Mouse (Mus musculus) heart, postnatal 10 days (tissue): Measurements from ENCODE around the gene Aloxe3. TPM values are rescaled to one million over a fixed set of nuclear protein-coding genes. Genes with fewer than 3 reads are reported as not detected.
A peak's percentile ranks its signal among the peaks of the same experiment; 100 is the strongest.

Experiments used
- DNase-seq, 2 experiments: peaks; one replicate each; pipeline ENCODE4 v3.0.0; 2021
- intact Hi-C: fragments of 180-260 bp; cut with DNase I; formaldehyde crosslinking; loops from one replicate; pipeline ENCODE4 v1.15.1; 2025
- total RNA-seq, 2 experiments: library from RNA; stranded (reverse); gene quantifications; 2 replicates each; pipeline ENCODE4 v1.2.3; 2021

Aloxe3 gene
- total RNA-seq, 2 experiments from 2014 or later, result not detected

DNA sequence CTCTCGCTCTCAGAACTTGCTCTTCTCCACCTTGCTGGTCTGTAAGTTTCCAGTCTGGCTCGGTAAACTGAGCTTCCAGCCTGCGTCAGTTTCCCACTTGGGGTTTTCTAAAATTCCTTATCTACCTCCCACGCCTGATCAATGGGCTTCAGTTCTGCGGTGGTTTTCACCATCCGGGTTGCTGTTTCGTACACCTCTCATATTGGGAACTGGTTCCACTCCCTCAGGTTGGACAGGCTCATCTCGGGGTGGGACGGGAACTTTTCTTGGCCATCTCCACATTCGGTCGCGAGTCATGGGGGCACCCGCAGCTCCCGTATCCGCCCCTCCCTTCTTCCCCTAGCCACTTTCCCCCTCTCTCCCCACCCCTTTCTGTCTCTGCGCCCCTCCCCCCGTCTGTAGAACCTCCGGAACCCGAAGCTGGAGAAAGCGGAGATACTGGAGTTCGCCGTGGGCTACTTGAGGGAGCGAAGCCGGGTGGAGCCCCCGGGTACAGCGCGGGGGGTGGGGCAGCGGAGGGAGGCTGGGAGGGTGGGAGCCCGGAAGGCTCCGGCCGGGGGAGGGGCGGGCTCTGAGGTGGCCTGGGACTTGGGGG is 3.9 kb upstream of the Aloxe3 start:
- no peak for DNase-seq
- intact Hi-C loops, result loop anchor here (1.0 to 2.0 kb wide), 2 partner anchors 33 to 55 kb away; partner anchors contain the start of gene Vamp2

DNA sequence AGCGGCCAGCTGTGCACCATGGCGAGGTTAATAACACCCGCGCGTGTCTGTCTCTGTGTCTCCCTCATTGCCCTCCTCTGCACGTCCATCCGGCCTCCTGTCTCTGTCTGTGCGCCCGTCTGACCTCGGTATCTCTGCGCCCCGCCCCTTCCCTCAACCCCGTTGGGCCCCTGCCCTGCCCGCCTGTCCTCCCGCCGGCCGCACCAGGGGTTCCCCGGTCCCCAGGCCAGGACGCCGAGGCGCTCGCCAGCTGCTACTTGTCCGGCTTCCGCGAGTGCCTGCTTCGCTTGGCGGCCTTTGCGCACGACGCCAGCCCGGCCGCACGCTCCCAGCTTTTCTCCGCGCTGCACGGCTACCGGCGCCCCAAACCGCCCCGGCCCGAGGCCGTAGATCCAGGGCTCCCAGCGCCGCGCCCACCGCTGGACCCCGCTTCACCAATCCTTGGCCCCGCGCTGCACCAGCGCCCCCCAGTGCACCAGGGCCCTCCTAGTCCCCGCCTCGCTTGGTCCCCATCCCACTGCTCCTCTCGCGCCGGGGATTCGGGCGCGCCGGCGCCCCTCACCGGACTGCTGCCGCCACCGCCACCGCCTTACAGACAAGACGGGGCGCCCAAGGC is 3.3 kb upstream of the Aloxe3 start, which contains the start of gene 9130213A22Rik:
Gene 9130213A22Rik, minus strand, starts transcription at position 254 of the 616 bp plus-strand sequence.
- intact Hi-C loops, result loop anchor here (1.0 to 2.0 kb wide), 2 partner anchors 34 to 55 kb away; partner anchors contain the start of gene Vamp2
- DNase-seq, result peak; percentile 93 to 94

DNA sequence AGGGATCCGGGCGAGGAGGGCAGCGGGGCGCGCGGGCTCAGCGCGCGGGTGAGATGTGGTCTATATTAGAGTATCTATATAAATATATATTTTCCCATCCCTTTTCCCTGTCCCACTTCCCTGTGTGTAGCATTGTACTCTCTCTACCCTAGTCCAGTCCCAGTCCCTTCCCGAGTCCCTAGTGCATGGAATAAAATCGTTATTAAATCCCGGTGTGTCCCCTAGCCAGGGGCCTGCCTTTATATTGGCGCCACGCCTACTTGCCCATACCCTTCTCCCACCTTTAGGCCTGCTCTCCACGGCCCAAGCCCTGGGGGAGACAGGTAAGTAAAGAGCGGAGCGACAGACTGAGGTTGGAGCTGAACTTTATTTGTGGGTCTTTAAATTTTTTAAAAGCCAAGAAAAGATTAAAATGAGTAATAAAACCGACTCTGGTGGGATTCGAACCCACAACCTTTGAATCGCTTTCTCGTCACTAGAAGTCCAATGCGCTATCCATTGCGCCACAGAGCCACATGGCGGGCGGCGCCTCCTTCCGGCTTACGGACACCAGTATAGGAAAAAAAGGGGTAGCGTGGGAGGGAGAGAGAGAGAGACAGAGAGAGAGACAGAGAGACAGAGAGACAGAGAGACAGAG is 2.5 kb upstream of the Aloxe3 start:
- intact Hi-C loops, result loop anchor here (2.0 kb wide), 1 partner anchor 34 kb away; the partner anchor contains the start of gene Vamp2
- DNase-seq, result peak; percentile 93 to 95

DNA sequence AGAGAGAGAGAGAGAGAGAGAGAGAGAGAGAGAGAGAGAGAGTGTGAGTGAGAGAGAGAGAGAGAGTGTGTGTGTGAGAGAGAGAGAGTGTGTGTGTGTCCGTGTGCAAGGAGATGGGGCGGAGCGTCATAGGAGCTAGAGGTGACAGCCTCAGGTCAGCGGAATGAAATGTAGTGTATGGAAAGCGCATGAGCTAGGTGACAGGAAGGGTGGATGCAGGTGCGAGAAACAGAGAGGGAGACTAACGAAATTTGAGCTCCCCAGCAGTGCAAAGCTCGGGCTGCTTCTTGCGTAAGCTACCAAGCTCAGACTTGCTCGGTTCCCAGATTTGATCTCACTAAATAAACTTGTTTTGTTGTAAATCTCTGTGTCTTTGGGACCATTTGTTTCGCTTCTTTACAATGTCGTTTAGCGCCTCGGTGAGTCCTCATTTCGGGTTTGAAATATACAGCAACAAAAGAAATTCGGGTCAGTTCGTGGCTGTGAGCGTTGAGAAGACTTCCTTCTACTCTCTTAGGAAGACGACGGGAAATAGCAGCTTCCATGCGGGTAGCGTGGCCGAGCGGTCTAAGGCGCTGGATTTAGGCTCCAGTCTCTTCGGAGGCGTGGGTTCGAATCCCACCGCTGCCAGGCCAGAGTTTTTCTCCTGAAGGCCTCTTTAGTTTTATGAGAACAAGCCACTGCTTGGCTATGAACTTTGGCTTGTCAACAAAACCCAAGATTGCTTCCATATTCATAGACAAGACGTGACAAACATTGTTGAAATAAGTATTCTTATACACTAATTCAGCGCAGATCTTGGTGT is 1.8 kb upstream of the Aloxe3 start:
- intact Hi-C loops, result loop anchor here (1.0 to 2.0 kb wide), 3 partner anchors 35 to 84 kb away; partner anchors contain the start of gene Vamp2
- peak; percentile 92 to 94 for DNase-seq

DNA sequence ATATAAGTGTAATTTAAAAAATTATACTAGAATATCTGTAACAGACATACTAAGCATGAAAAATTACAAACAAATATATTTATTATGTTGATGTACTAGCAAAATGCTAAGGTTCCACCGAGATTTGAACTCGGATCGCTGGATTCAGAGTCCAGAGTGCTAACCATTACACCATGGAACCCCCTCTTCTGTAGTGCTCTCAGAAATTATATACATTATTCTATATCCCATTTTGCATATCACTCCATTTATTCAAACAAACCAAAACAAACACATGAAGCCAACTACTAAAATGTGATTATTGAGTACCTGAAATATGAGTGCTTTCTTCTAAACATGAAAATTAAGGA is 1.2 kb upstream of the Aloxe3 start:
- intact Hi-C loops, result loop anchor here (1.0 kb wide), 2 partner anchors 61 to 84 kb away; no protein-coding TSS in a partner anchor
- DNase-seq, result peak; percentile 77 to 81

DNA sequence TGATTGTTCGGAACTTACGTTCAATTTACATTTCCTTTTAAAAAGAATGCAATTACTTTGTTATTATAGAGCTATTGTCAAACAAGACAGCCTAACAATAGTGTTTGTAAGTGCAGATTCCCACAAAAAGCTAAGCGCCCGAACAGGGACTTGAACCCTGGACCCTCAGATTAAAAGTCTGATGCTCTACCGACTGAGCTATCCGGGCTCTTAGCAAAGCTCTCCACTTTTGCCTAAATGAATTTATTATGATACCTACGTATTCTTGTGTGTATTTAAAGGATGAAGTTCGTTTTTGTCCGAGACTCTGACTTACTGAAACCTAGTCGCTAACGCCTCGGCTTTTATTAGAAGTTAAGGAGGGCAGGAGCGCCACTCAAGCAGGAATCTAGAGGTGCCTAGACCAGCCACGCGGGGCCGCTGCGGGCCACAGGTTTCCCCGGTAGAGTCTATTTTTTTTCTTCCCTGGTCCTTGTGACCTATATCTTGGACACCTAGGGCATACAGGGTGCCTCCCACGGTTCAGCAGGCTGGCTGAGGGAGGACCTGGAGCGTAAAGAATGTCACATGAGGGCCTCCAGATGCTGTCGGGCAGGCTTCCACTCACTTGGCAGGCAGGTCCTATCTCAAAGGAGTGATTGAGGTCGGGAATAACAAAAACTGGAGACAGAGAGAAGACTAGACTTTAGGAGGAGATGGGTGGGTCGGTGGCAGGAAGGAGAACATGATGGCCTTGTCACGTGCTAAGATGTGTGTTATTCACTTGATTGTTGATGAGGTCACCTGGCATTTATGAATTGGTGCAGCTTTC is 450 bp upstream of the Aloxe3 start:
- peak; percentile 87 to 88 for DNase-seq
- intact Hi-C loops, result loop anchor here (1.0 to 5.0 kb wide), 2 partner anchors 25 to 247 kb away; no protein-coding TSS in a partner anchor

DNA sequence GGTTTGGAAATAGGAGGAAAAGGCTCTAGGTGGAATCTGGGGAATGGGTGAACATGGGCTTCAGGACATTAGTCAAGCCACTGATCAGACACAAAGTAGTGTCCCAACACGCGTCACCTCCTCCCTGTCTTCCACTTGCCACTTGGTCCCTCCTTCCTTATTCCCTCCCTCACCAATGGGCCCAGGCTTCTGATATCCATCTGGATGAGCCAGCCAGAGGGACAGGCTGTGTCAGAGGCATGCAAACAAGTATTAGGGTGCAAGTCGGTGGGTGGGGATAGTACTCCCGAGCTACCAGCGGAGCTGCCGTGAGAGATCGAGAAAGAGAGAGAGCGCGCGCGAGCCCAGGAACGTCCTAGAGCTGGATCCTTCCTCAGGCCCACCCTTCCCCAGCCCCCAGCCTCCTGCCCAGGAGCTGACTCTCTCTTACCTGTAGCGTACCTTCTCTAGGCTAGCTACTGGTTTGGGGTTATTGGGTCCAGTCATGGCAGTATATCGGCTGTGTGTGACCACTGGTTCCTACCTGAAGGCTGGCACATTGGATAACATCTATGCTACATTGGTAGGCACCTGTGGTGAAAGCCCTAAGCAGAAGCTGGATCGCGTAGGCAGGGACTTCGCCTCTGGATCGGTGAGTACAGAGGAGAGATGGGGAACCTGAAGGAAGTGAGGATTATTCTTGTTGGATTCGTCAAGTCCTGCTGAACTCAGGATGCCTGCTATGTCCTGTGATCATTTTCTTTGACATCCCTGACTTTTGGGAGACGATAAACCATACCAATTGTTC is 416 bp downstream of the Aloxe3 start:
- intact Hi-C loops, result loop anchor here (1.0 to 5.0 kb wide), 2 partner anchors 24 to 246 kb away; no protein-coding TSS in a partner anchor
- no peak for DNase-seq

DNA sequence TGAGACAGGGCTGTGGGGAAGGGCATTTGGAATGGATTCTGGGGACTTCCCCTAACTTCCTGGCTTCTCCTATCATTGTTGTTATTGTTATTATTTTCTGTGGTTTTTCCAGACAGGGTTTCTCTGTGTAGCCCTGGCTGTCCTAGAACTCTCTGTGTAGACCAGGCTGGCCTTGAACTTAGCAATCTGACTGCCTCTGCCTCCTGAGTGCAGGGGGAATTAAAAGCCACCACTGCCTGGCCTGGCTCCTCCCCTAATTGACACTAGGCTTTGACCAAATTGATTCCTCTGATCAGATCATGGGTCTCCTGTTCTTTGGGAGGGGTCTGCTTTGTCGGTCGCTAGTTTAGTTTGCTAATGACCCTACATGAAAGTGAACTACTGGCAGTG is 1.0 kb downstream of the Aloxe3 start:
- no peak for DNase-seq
- intact Hi-C loops, result loop anchor here (5.0 kb wide), 1 partner anchor 246 kb away; no protein-coding TSS in a partner anchor

DNA sequence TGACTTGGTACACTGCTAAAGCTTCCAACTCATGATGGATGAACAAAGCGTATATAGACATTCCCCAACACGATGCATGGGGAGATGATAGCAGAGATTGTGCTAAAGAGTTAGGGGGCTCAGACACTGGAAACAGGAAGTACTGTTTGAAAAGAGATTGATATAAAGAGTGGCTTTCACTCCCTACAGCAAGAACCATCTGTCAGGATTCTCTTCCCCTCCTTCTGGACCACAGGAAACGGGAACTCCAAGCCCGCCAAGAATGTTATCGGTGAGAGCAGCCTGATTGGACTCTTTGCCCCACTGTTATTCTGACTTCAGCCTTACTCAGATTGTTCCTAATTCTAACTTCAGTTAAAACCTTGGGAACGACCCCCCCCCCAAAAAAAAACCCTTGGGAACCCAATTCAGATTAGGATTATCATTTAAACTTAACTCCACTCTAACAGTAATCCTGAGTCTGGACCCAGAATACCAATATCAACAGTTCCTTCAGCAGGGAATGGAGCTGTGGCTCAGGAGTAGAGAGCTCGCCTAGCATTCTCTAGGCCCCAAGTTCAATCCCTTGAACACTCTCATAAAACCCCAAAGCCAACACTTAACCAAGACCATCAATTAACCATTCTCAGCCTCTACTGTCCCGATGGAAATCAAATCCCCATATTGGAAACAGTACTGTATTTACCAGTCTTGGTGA is 2.9 kb downstream of the Aloxe3 start:
- intact Hi-C loops, result loop anchor here (5.0 kb wide), 1 partner anchor 244 kb away; no protein-coding TSS in a partner anchor
- DNase-seq, result no peak

DNA sequence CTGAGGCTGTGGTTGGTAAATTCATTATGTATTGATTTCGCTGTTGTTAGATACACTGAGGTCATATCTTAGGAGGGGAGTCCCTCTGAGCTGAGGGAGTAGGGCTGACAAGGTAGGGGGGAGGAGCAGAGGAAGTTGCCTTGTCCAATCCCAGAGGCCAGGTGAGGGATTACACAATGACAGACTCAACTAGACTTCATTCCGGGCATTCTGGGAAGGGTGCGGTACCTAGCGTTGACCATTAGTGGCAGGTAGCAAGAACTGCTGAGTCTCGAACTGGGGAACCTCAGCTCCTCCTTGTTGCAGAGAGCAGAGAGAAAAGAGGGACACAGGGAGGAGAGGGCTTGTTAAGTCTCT is 7.8 kb downstream of the Aloxe3 start:
- intact Hi-C loops, result no loop called here
- DNase-seq, result no peak

DNA sequence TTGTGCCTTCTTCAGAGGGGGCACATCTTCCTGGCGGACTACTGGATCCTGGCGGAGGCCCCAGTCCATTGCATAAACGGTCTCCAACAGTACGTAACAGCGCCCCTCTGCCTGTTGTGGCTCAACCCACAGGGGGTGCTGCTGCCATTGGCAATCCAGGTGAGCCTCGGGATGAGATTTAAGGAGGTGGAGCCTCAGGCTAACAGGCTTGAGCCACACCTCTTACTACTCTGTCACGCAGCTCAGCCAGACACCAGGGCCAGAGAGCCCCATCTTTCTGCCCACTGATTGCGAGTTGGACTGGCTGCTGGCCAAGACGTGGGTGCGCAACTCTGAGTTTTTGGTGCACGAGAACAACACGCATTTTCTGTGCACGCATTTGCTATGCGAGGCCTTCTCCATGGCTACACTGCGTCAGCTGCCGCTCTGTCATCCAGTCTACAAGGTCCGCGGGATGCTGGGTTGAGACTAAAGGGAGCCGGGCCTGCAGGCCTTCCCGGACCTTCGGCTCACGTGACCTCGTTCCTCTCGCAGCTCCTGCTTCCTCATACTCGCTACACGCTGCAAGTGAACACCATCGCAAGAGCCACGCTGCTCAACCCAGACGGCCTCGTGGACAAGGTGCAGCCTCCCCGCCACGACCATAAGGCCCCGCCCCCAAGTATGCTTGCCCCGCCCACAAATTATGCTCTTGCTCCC is 8.4 kb downstream of the Aloxe3 start:
- intact Hi-C loops, result no loop called here
- DNase-seq, result peak; percentile 39 to 53

DNA sequence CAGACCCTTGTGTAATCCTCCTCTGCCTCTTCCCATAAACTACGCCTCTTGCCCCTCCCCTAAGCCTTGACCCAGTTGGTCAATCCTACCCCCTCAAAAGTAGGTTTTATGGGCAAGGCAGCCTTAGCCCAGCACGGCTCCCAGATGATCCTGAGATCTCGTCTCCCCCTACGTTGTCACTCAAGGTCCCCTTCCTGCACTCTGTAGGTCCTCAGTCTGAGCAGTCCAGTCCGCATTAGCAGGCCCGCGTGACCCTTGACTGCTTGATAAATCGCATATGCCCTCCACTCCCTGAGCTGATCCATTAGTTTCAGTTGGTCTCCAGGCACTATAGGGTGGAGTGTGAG is 8.9 kb downstream of the Aloxe3 start:
- intact Hi-C loops, result no loop called here
- DNase-seq, result no peak

DNA sequence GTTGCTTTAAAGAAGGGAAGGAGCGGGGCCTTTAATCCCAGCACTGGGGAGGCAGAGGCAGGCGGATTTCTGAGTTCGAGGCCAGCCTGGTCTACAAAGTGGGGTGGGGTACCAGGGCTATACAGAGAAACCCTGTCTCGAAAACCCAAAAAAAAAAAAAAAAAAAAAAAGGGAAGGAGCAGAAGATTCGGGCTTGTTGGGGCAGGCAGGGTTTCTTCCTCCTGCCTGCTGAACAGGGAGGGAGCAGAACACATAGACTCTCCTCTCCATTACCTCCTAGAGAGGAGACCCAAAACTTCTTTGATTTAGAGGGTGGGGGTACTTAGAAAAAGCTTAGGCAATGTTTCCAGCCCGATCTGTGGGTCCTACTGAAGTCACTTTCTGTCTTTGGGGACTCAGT is 9.7 kb downstream of the Aloxe3 start:
- DNase-seq, result no peak
- intact Hi-C loops, result no loop called here

DNA sequence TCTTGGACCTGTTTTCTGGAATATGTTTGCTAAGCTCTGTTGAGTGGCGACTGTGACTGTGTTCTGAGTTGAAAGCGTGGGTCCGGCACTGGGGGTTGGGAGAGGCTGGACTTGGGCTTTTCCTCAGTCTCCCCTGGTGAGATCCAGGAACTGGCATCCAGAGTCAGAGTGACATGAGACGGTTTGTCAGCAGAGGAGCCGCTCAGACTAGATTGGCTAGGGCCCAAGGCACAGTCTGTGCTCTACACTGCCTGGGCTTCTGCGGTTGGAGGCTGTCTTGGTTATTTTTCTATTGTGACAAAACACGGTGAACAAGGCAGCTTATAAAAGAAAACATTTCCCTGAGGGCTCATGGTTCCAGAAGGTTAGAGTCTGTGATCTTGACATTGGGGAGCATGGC is 21.9 kb downstream of the Aloxe3 start:
- DNase-seq, result no peak
- intact Hi-C loops, result no loop called here

DNA sequence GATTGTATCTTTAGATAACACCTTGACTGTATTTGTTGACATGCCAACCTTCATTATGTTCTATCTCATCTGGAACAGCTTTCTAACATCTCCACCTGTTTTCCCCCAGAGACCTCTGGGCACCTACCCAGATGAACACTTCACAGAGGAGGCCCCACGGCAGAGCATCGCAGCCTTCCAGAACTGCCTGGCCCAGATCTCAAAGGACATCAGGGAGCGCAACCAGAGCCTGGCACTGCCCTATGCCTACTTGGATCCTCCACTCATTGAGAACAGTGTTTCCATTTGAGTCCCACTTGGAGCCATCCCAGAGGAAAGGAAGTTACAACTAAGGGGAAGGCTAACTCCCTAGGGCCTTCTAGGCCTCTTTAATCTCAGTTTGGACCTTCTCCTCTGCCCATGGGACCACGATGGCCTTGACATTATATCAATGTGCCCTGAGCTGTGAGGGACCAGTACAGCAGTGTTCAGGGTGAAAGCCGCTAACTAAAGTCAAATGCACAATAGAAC is 22.8 kb downstream of the Aloxe3 start:
- no peak for DNase-seq
- intact Hi-C loops, result no loop called here

DNA sequence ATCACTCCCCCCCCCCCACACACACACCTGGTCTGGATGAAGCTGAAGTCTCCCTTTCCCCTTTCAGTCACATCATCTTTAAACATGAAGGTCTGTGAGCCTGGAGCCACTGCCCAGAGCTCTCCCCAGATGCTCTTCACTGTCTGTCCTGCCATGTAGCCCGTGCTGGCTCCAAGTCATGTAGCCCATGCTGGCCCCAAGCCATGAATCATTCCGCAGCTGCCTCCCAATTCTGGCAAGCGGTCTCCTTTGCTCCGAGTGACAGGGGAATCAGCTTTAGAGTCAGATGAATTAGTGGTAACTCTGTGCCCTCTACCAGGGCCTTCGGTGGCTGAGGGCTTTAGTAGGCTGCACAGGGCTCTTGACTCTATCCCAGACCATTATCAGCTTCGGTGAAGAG is 24.0 kb downstream of the Aloxe3 start:
- intact Hi-C loops, result loop anchor here (1.0 to 2.0 kb wide), 2 partner anchors 24 to 83 kb away; partner anchors contain the start of gene Aloxe3
- DNase-seq, result peak in 1 of 2 experiments; percentile 9

DNA sequence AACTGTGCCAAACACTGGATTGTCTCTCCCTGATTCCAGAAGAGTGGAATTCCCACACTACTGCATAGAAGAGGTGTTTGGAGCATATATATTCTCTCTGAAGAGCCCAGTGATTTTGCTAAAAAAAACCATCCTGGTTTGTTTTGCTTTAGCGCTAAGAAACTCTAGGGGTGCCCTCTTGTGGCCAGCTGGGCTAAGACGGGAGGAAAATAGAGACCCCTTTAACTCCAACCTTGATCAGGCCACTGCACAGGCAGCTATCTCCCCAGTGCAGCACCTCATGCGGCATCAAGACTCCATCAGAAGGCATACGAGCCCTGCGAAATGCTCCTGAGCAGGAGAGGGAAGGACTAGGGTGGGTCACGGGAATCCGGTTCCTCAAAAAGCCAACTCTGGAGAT is 24.7 kb downstream of the Aloxe3 start:
- intact Hi-C loops, result loop anchor here (1.0 to 2.0 kb wide), 2 partner anchors 25 to 84 kb away; partner anchors contain the start of gene Aloxe3
- DNase-seq, result peak; percentile 74 to 83

DNA sequence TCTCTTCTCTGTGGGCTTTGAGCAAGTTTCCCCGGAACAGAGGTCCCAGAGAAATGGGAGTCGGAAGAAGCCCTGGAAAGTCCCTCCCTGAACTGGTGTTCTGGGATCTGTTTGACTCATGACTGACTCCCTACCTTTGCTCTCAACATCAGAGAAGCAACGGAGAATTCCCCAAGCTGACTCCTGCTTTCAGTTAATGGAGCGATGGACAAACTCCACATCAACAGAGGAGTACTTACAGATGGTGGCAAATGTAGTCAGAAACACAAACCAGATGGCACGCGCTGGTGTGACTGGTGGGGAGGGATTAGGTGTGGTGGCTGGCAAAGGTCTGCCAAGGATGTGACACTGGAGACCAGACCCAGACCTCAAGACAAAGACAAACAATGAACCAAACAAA is 25.3 kb downstream of the Aloxe3 start:
- intact Hi-C loops, result loop anchor here (2.0 kb wide), 1 partner anchor 84 kb away; no protein-coding TSS in a partner anchor
- DNase-seq, result no peak
